Mouse (Mus musculus) lung, postnatal 0 days (tissue): Measurements from ENCODE around the gene Ninj1. TPM values are rescaled to one million over a fixed set of nuclear protein-coding genes. Genes with fewer than 3 reads are reported as not detected.

Experiments
- ATAC-seq: fragments of 200-750 bp; cut with Nextera tagmentation; 2 replicates; pipeline ENCODE4 v1.8.0; 2017; ENCODE audit warnings: moderate library complexity
- DNase-seq: peaks from one replicate; pipeline ENCODE4 v3.0.0-alpha.2; 2016; ENCODE audit warnings: low spot score
- H3K27ac ChIP-seq: fragments of 300-500 bp; sonication (generic); 2 replicates; pipeline ENCODE4 v1.5.1; 2014; ENCODE audit warnings: antibody characterized with exemption, mild to moderate bottlenecking, low read length, mixed read lengths
- H3K27me3 ChIP-seq: fragments of 300-500 bp; sonication (generic); replicated peaks from 2 replicates; pipeline ENCODE4 v1.6.1; 2014; ENCODE audit warnings: low read length, mixed read lengths; ENCODE audit not compliant: insufficient read depth
- H3K36me3 ChIP-seq: fragments of 300-500 bp; sonication (generic); 2 replicates; pipeline ENCODE4 v1.6.1; 2014; ENCODE audit warnings: low read length, mixed read lengths; ENCODE audit not compliant: insufficient read depth
- H3K4me1 ChIP-seq: fragments of 300-500 bp; sonication (generic); 2 replicates; pipeline ENCODE4 v1.6.1; 2014; ENCODE audit warnings: antibody characterized with exemption, low read depth, low read length, mixed read lengths; ENCODE audit not compliant: insufficient read depth
- H3K4me2 ChIP-seq: fragments of 300-500 bp; sonication (generic); replicated peaks from 2 replicates; pipeline ENCODE4 v1.6.1; 2014; ENCODE audit warnings: low read depth, mild to moderate bottlenecking, low read length, moderate library complexity, mixed read lengths
- H3K4me3 ChIP-seq: fragments of 300-500 bp; sonication (generic); 2 replicates; pipeline ENCODE4 v1.5.1; 2014; ENCODE audit warnings: low read depth, low read length
- H3K9ac ChIP-seq: fragments of 300-500 bp; sonication (generic); replicated peaks from 2 replicates; pipeline ENCODE4 v1.6.1; 2014; ENCODE audit warnings: low read depth, mild to moderate bottlenecking
- H3K9me3 ChIP-seq: fragments of 300-500 bp; sonication (generic); 2 replicates; pipeline ENCODE4 v1.6.1; 2016; ENCODE audit warnings: low read length, mixed read lengths
- CTCF ChIP-seq: IDR thresholded peaks from 2 replicates; pipeline ENCODE4 v1.5.1; 2016; ENCODE audit warnings: antibody characterized with exemption, mild to moderate bottlenecking
- EP300 ChIP-seq: IDR thresholded peaks from 2 replicates; pipeline ENCODE4 v1.6.1; 2016; ENCODE audit warnings: antibody characterized with exemption, mild to moderate bottlenecking, control low read depth
- WGBS: fragments of 180-500 bp; shearing (Covaris S2); extraction: QIAGEN DNeasy Blood & Tissue Kit; methylation state at CpG from one replicate; pipeline ENCODE4 v1.1.7; 2014; 5-methylcytosine and 5-hydroxymethylcytosine counted together
- polyA plus RNA-seq: library from polyadenylated mRNA; unstranded; fragments of >200 nt; fragmentation: Nextera tagmentation; extraction: Ambion mirVana; gene quantifications from 2 replicates; pipeline ENCODE4 v1.2.1, GENCODE M21; 2015

The Ninj1 gene
- polyA plus RNA-seq, 1 experiment from 2014 or later: 72.0 TPM

GRCm38 (mm10) chr13:49237617-49238016, 50.3 kb downstream of the Ninj1 start:
- no peaks in the 10 kb centered on the region for H3K9me3 ChIP-seq
- no peak for TF ChIP-seq EP300
- TF ChIP-seq CTCF: no peak
- H3K9ac ChIP-seq: no peak overlapping the region
- no peaks in the 10 kb centered on the region for H3K4me1 ChIP-seq
- no peaks in the 10 kb centered on the region for H3K36me3 ChIP-seq
- no peak overlapping the region for H3K27ac ChIP-seq
- H3K4me2 ChIP-seq: no peak overlapping the region
- WGBS: 84% methylated on average over 8 of the region's 8 CpGs
- no peak for DNase-seq
- no peak for ATAC-seq
- no peak overlapping the region for H3K4me3 ChIP-seq
- H3K27me3 ChIP-seq: no peaks in the 10 kb centered on the region

GRCm38 (mm10) chr13:49238737-49239136, 51.5 kb downstream of the Ninj1 start:
- ATAC-seq: no peak
- H3K27ac ChIP-seq: no peak overlapping the region
- TF ChIP-seq CTCF (no peak), EP300 (no peak)
- no peak for DNase-seq
- H3K36me3 ChIP-seq: no peaks in the 10 kb centered on the region
- no peaks in the 10 kb centered on the region for H3K4me1 ChIP-seq
- no peaks in the 10 kb centered on the region for H3K9me3 ChIP-seq
- WGBS: 91% methylated on average over 8 of the region's 8 CpGs
- H3K4me3 ChIP-seq: no peak overlapping the region
- no peak overlapping the region for H3K9ac ChIP-seq
- H3K4me2 ChIP-seq: no peak overlapping the region
- no peaks in the 10 kb centered on the region for H3K27me3 ChIP-seq

DNA sequence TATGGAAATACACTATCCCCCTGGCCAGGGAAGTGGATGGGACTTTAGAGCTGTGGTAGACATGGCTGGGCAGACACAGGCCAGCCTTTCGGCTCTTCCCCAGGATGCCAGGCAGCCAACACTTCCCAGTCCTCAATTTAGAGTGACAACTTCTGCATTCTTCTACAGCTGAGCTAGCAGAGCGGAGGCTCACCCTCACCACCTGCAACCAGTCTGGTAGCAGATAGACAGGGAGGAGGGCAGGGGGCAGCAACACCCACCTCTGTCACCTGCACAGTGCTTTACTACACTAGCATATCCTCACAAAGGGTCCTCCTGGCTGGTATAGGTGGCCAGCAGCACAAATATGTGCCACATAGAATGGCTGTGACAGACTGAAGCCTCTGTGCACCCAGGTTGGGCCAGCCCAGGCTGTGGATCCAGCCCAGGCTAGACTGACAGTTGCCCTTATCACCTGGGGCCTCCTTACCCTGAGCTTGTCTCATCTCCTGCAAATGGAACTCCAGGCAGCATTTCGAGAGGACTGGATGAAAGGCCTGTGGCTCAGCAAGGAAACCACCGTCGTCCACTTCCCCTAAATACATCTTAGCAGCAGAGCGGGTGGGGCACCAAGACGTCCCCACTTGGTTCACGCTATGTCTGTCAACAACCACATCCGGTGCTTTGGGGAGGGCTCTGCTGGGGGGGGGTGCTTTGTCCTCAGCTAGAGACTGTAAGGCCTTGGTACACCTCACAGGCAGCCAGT, 55.2 kb downstream of the Ninj1 start:
- no peak overlapping the region for H3K4me3 ChIP-seq
- no peaks in the 10 kb centered on the region for H3K4me1 ChIP-seq
- 41% methylated on average over 9 of the region's 9 CpGs for whole genome bisulfite sequencing
- no peak overlapping the region for H3K27ac ChIP-seq
- peak; percentile 69 for ATAC-seq
- peaks cover 4% of the 10 kb centered on the region for H3K27me3 ChIP-seq
- H3K4me2 ChIP-seq: no peak overlapping the region
- DNase-seq: peak; percentile 53
- H3K9me3 ChIP-seq: no peaks in the 10 kb centered on the region
- H3K36me3 ChIP-seq: no peaks in the 10 kb centered on the region
- no peak overlapping the region for H3K9ac ChIP-seq
- TF ChIP-seq CTCF: no peak
- 0 out of 2 replicates have a peak, but pooled peaks have one; percentile 11 for TF ChIP-seq EP300

- H3K4me3 ChIP-seq: no peak overlapping the region
- H3K9me3 ChIP-seq: no peaks in the 10 kb centered on the region
- TF ChIP-seq EP300 (no peak), CTCF (no peak)
- peaks cover 14% of the 10 kb centered on the region for H3K27me3 ChIP-seq
- H3K9ac ChIP-seq: no peak overlapping the region
- ATAC-seq (no peak), DNase-seq (no peak)
- H3K36me3 ChIP-seq: no peaks in the 10 kb centered on the region
- 74% methylated on average over 2 of the region's 2 CpGs for WGBS
- H3K27ac ChIP-seq: no peak overlapping the region
- no peaks in the 10 kb centered on the region for H3K4me1 ChIP-seq
- no peak overlapping the region for H3K4me2 ChIP-seq
These were observed 56.2 kb downstream of the Ninj1 start for GRCm38 (mm10) chr13:49243492-49243891.

GRCm38 (mm10) chr13:49245251-49245650, 58.0 kb downstream of the Ninj1 start:
- TF ChIP-seq EP300 (no peak), CTCF (no peak)
- 67% methylated on average over 4 of the region's 4 CpGs for WGBS
- Histone ChIP-seq H3K27ac (no peak overlapping the region), H3K9ac (no peak overlapping the region), H3K9me3 (no peaks in the 10 kb centered on the region), H3K27me3 (peaks cover 15% of the 10 kb centered on the region), H3K4me3 (no peak overlapping the region), H3K4me1 (no peaks in the 10 kb centered on the region), H3K36me3 (no peaks in the 10 kb centered on the region), H3K4me2 (no peak overlapping the region)
- DNase-seq (no peak), ATAC-seq (no peak)

Other genes starting within 250 kb of the Ninj1 start
- 19.4 and 19.5 TPM in 2 replicates for gene Fam120a, start 219.5 kb upstream of the Ninj1 start, polyA plus RNA-seq
- gene Wnk2, start 39.5 kb upstream of the Ninj1 start, polyA plus RNA-seq: 0.36 and 0.39 TPM in 2 replicates
- gene Card19, start 28.6 kb downstream of the Ninj1 start, polyA plus RNA-seq: 90.4 and 112 TPM in 2 replicates
- 2.5 TPM in 2 replicates for gene Susd3, start 61.2 kb downstream of the Ninj1 start, polyA plus RNA-seq
- 0.37 and 0.56 TPM in 2 replicates for gene Fgd3, start 132.8 kb downstream of the Ninj1 start, polyA plus RNA-seq
- 32.5 and 40.2 TPM in 2 replicates for gene Bicd2, start 154.1 kb downstream of the Ninj1 start, polyA plus RNA-seq
- 12.0 and 12.6 TPM in 2 replicates for gene Ippk, start 233.8 kb downstream of the Ninj1 start, polyA plus RNA-seq